Mouse (Mus musculus): ENCODE results near the gene Casz1.

GRCm38 (mm10) chr4:148990038-148990437 lies 185.8 kb downstream of the Casz1 start:
- no peak for TF ChIP-seq CTCF (IDR thresholded peaks at IDR 0.05; ENCODE audit: extremely low read depth, insufficient read length, insufficient replicate concordance, low read depth, low read length)
- no peak for TF ChIP-seq POLR2A (IDR thresholded peaks at IDR 0.05; ENCODE audit: low read depth, low read length)

All from small intestine, adult 2 months (tissue).